Mouse (Mus musculus) megakaryocyte, embryonic 14.5 days (primary cell): ENCODE data around the gene Lnx1. TPM values are rescaled to one million over a fixed set of nuclear protein-coding genes. Genes with fewer than 3 reads are reported as not detected.

Experiments used
- H3K27me3 ChIP-seq: replicated peaks from 2 replicates; pipeline ENCODE3; 2012; ENCODE audit warnings: inconsistent platforms
- H3K36me3 ChIP-seq: replicated peaks from 2 replicates; pipeline ENCODE3; 2012; ENCODE audit warnings: low read length, inconsistent platforms, mixed read lengths
- H3K4me1 ChIP-seq: 2 replicates; pipeline ENCODE4 v1.6.1; 2012; ENCODE audit warnings: inconsistent platforms
- H3K4me3 ChIP-seq: replicated peaks from 2 replicates; pipeline ENCODE3; 2012; ENCODE audit warnings: moderate library complexity, mild to moderate bottlenecking, inconsistent platforms
- H3K9me3 ChIP-seq: 2 replicates; pipeline ENCODE4 v1.6.1; 2012; ENCODE audit warnings: inconsistent platforms
- FLI1 ChIP-seq: IDR thresholded peaks from 2 replicates; pipeline ENCODE4 v1.6.1; 2012; ENCODE audit warnings: low read length, inconsistent platforms, mixed read lengths
- GATA1 ChIP-seq: IDR thresholded peaks from 3 replicates; pipeline ENCODE4 v1.6.1; 2012; ENCODE audit warnings: mixed read lengths, low read length, inconsistent platforms, borderline replicate concordance
- polyA plus RNA-seq: library from polyadenylated mRNA; stranded (reverse); fragments of >175 nt; gene quantifications from 2 replicates; pipeline ENCODE4 v1.2.3, GENCODE M21; 2012; ENCODE audit warnings: low replicate concordance; ENCODE audit not compliant: insufficient read depth

Gene Lnx1
- not detected in 2 replicates for polyA plus RNA-seq

- H3K4me1 ChIP-seq: peaks cover 20% of the 10 kb centered on the region
- TF ChIP-seq FLI1 (no peak), GATA1 (no peak)
- H3K4me3 ChIP-seq: no peak within 1 kb of the TSS
- H3K9me3 ChIP-seq: no peaks in the 10 kb centered on the region
- H3K27me3 ChIP-seq: peaks cover 8% of the 10 kb centered on the region
- H3K36me3 ChIP-seq: no peaks in the 10 kb centered on the region
Observed at GRCm38 (mm10) chr5:74702766-74703165, at the start of gene Lnx1. Lnx1 (minus strand) TSS chr5:74702912.

- TF ChIP-seq GATA1: no peak
- TF ChIP-seq FLI1: no peak
- no peak overlapping the region for H3K4me3 ChIP-seq
- H3K36me3 ChIP-seq: no peaks in the 10 kb centered on the region
- H3K27me3 ChIP-seq: no peaks in the 10 kb centered on the region
- no peaks in the 10 kb centered on the region for H3K4me1 ChIP-seq
- H3K9me3 ChIP-seq: no peaks in the 10 kb centered on the region
Observed at GRCm38 (mm10) chr5:74750501-74750900, 47.8 kb upstream of the Lnx1 start.

GRCm38 (mm10) chr5:74747476-74747875 lies 44.8 kb upstream of the Lnx1 start:
- TF ChIP-seq GATA1 (no peak), FLI1 (no peak)
- Histone ChIP-seq H3K4me3 (no peak overlapping the region), H3K36me3 (no peaks in the 10 kb centered on the region), H3K9me3 (0 out of 2 replicates have a peak, but pooled peaks cover 3% of the 10 kb centered on the region), H3K27me3 (no peaks in the 10 kb centered on the region), H3K4me1 (no peaks in the 10 kb centered on the region)

GRCm38 (mm10) chr5:74740951-74741350 lies 38.2 kb upstream of the Lnx1 start:
- Histone ChIP-seq H3K27me3 (peaks cover 2% of the 10 kb centered on the region), H3K4me3 (no peak overlapping the region), H3K36me3 (no peaks in the 10 kb centered on the region), H3K4me1 (no peaks in the 10 kb centered on the region), H3K9me3 (0 out of 2 replicates have a peak, but pooled peaks cover 7% of the 10 kb centered on the region)
- no peak for TF ChIP-seq GATA1
- TF ChIP-seq FLI1: no peak

GRCm38 (mm10) chr5:74739435-74739834 lies 36.7 kb upstream of the Lnx1 start:
- TF ChIP-seq FLI1 (no peak), GATA1 (no peak)
- peaks cover 2% of the 10 kb centered on the region for H3K27me3 ChIP-seq
- H3K36me3 ChIP-seq: no peaks in the 10 kb centered on the region
- H3K9me3 ChIP-seq: 0 out of 2 replicates have a peak, but pooled peaks cover 7% of the 10 kb centered on the region
- H3K4me1 ChIP-seq: no peaks in the 10 kb centered on the region
- no peak overlapping the region for H3K4me3 ChIP-seq

- peaks cover 2% of the 10 kb centered on the region for H3K27me3 ChIP-seq
- TF ChIP-seq GATA1 (no peak), FLI1 (no peak)
- no peaks in the 10 kb centered on the region for H3K36me3 ChIP-seq
- no peaks in the 10 kb centered on the region for H3K4me1 ChIP-seq
- 0 out of 2 replicates have a peak, but pooled peaks cover 7% of the 10 kb centered on the region for H3K9me3 ChIP-seq
- no peak overlapping the region for H3K4me3 ChIP-seq
Observed at GRCm38 (mm10) chr5:74738312-74738711, 35.6 kb upstream of the Lnx1 start.

GRCm38 (mm10) chr5:74733885-74734558 lies 31.3 kb upstream of the Lnx1 start:
- no peaks in the 10 kb centered on the region for H3K4me1 ChIP-seq
- H3K27me3 ChIP-seq: peaks cover 7% of the 10 kb centered on the region
- TF ChIP-seq FLI1: no peak
- TF ChIP-seq GATA1: no peak
- no peak overlapping the region for H3K4me3 ChIP-seq
- H3K9me3 ChIP-seq: 0 out of 2 replicates have a peak, but pooled peaks cover 3% of the 10 kb centered on the region
- no peaks in the 10 kb centered on the region for H3K36me3 ChIP-seq

GRCm38 (mm10) chr5:74732613-74733012 lies 29.9 kb upstream of the Lnx1 start:
- no peak overlapping the region for H3K4me3 ChIP-seq

GRCm38 (mm10) chr5:74730601-74731000 lies 27.9 kb upstream of the Lnx1 start:
- no peak for TF ChIP-seq GATA1
- TF ChIP-seq FLI1: no peak
- no peaks in the 10 kb centered on the region for H3K4me1 ChIP-seq
- H3K9me3 ChIP-seq: 0 out of 2 replicates have a peak, but pooled peaks cover under 1% of the 10 kb centered on the region
- no peaks in the 10 kb centered on the region for H3K36me3 ChIP-seq
- H3K4me3 ChIP-seq: no peak overlapping the region
- peaks cover 7% of the 10 kb centered on the region for H3K27me3 ChIP-seq

More at GRCm38 (mm10) chr5:74732613-74733012, 29.9 kb upstream of the Lnx1 start:
- 0 out of 2 replicates have a peak, but pooled peaks cover 3% of the 10 kb centered on the region for H3K9me3 ChIP-seq
- H3K36me3 ChIP-seq: no peaks in the 10 kb centered on the region
- H3K4me1 ChIP-seq: no peaks in the 10 kb centered on the region
- peaks cover 7% of the 10 kb centered on the region for H3K27me3 ChIP-seq
- no peak for TF ChIP-seq GATA1
- no peak for TF ChIP-seq FLI1

GRCm38 (mm10) chr5:74729567-74729966 lies 26.9 kb upstream of the Lnx1 start:
- Histone ChIP-seq H3K9me3 (0 out of 2 replicates have a peak, but pooled peaks cover 7% of the 10 kb centered on the region), H3K36me3 (no peaks in the 10 kb centered on the region), H3K4me1 (no peaks in the 10 kb centered on the region), H3K27me3 (peaks cover 7% of the 10 kb centered on the region), H3K4me3 (no peak overlapping the region)
- TF ChIP-seq FLI1: no peak
- no peak for TF ChIP-seq GATA1
